Mouse (Mus musculus) bone marrow macrophage, adult 2 months (primary cell): ENCODE results near the gene Sp9.

ENCODE experiments used
- CTCF ChIP-seq: IDR thresholded peaks from 2 replicates; pipeline ENCODE4 v1.5.1; 2012; ENCODE audit warnings: low read depth, mild to moderate bottlenecking, low read length, moderate library complexity
- POLR2A ChIP-seq: IDR thresholded peaks from 2 replicates; pipeline ENCODE4 v1.6.1; 2012; ENCODE audit warnings: mild to moderate bottlenecking, low read depth, low read length, borderline replicate concordance

GRCm38 (mm10) chr2:73264611-73265195, 7.0 kb upstream of the Sp9 start:
- TF ChIP-seq POLR2A, result no peak
- no peak for TF ChIP-seq CTCF
